Mouse (Mus musculus): Measurements from ENCODE around the gene Vav3. TPM values are rescaled to one million over a fixed set of nuclear protein-coding genes. Genes with fewer than 3 reads are reported as not detected.

The Vav3 gene
- total and polyA plus RNA-seq, 3 experiments, result 0.08 TPM; not detected in 2

DNA sequence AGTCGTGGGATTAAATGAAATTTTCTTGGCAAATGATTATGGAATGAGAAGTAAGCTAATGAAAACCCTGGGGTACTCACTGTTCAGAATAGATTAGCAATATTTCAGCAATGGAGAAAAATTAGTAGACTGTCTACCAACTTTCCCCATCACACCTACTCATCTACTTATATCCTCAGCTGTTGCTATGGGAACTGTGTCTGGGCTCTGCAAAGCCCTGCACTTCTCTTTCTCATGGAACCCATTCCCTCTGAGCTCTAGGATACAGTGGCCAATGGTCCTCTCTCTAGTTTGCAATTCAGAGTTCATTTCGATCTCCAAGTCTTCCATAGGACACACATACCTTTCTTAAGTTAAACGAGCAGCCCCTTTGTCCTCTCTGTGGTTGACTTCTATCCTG lies 352.2 kb downstream of the Vav3 start:
- Histone ChIP-seq H3K4me2 (ENCODE audit: insufficient read depth, low read depth, poor library complexity, severe bottlenecking) (no peak overlapping the region), H3K4me1 (ENCODE audit: control insufficient read depth in 1 of 2, insufficient read depth in 2 of 2) (no peaks in the 10 kb centered on the region), H3K27ac (ENCODE audit: insufficient read depth, low read depth) (no peak overlapping the region), H3K36me3 (replicated peaks in 1 of 2; ENCODE audit: control insufficient read depth in 1 of 2, insufficient read depth in 1 of 2, low read length in 1 of 2) (no peaks in the 10 kb centered on the region), H3K4me3 (replicated peaks in 1 of 3; ENCODE audit: low read depth in 2 of 3, low read length in 2 of 3, poor library complexity in 1 of 3) (no peak overlapping the region), H3K9me3 (replicated peaks; ENCODE audit: low read length) (peaks cover 48% of the 10 kb centered on the region), H3K79me2 (replicated peaks; ENCODE audit: control insufficient read depth, extremely low read depth, insufficient read depth, poor library complexity, severe bottlenecking) (no peaks in the 10 kb centered on the region), H3K9ac (ENCODE audit: insufficient read depth, low read depth) (no peak overlapping the region), H3K27me3 (replicated peaks) (no peaks in the 10 kb centered on the region)
- dilution Hi-C loops (cut with MboI; ENCODE audit: extremely low pct_ligation_motif_present, extremely low pct_unique_long_range_greater_than_20kb, low sequenced_read_pairs) (no loop called here), in situ Hi-C loops (cut with MboI; ENCODE audit: low pct_ligation_motif_present, low pct_unique_long_range_greater_than_20kb, low sequenced_read_pairs) (no loop called here)
- DNase-seq (ENCODE audit: extremely low read depth), result no peak
- no peak for TF ChIP-seq E2F4 (IDR thresholded peaks at IDR 0.05; ENCODE audit: insufficient replicate concordance, low read depth, low read length)
- TF ChIP-seq USF1 (IDR thresholded peaks at IDR 0.05; ENCODE audit: low read depth, low read length), result no peak
- no peak for TF ChIP-seq EP300 (IDR thresholded peaks at IDR 0.05; ENCODE audit: low read length)
- no peak for TF ChIP-seq BHLHE40 (IDR thresholded peaks at IDR 0.05; ENCODE audit: low read depth, low read length)
- TF ChIP-seq PAX5 (IDR thresholded peaks at IDR 0.05; ENCODE audit: low read length), result no peak
- no peak for TF ChIP-seq TCF12 (IDR thresholded peaks at IDR 0.05; ENCODE audit: low read depth, low read length)
- TF ChIP-seq KAT2A (IDR thresholded peaks at IDR 0.05; ENCODE audit: insufficient replicate concordance, low read length), result no peak
- TF ChIP-seq UBTF (IDR thresholded peaks at IDR 0.05; ENCODE audit: low read depth, low read length), result no peak
- no peak for TF ChIP-seq NELFE (IDR thresholded peaks at IDR 0.05; ENCODE audit: low read depth, low read length)
- TF ChIP-seq USF2 (conservative IDR thresholded peaks at IDR 0.05; ENCODE audit: low read depth, low read length), result no peak
- TF ChIP-seq ELF1 (IDR thresholded peaks at IDR 0.05; ENCODE audit: low read depth, low read length), result no peak
- no peak for TF ChIP-seq MYC (IDR thresholded peaks at IDR 0.05; ENCODE audit: low read depth, low read length)
- TF ChIP-seq GABPA (IDR thresholded peaks at IDR 0.05; ENCODE audit: insufficient replicate concordance, low read depth, low read length), result no peak
- no peak for TF ChIP-seq MAX (IDR thresholded peaks at IDR 0.05; ENCODE audit: low read length)

DNA sequence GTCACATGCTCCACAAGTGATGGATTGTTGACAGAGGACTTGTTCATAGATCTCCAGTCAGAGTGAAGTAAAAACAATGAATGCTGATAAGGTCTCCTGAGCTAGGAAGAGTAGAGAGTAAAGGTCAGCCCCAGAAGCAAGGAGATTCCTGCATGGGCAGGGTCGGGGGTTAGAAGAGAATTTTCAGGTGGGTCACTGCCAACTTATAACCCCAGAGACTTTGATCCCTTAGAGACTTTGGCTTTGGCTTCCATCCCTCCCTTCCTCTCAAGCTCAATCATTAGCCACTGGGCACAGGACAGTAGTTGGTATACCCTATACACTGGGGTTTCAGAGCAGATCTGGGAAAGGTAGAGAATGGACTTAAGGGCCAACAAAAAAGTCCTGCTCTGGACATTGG lies 360.8 kb downstream of the Vav3 start:
- no peak for DNase-seq (ENCODE audit: extremely low read depth)
- dilution Hi-C loops (cut with MboI; ENCODE audit: extremely low pct_ligation_motif_present, extremely low pct_unique_long_range_greater_than_20kb, low sequenced_read_pairs), result no loop called here
- H3K79me2 ChIP-seq (replicated peaks; ENCODE audit: control insufficient read depth, extremely low read depth, insufficient read depth, poor library complexity, severe bottlenecking), result no peaks in the 10 kb centered on the region

More for the DNA sequence above, 360.8 kb downstream of the Vav3 start:
- in situ Hi-C loops (cut with MboI; ENCODE audit: low pct_ligation_motif_present, low pct_unique_long_range_greater_than_20kb, low sequenced_read_pairs), result no loop called here
- Histone ChIP-seq H3K36me3 (replicated peaks in 1 of 2; ENCODE audit: control insufficient read depth in 1 of 2, insufficient read depth in 1 of 2, low read length in 1 of 2) (no peaks in the 10 kb centered on the region), H3K9me3 (replicated peaks; ENCODE audit: low read length) (peaks cover 35% of the 10 kb centered on the region), H3K9ac (ENCODE audit: insufficient read depth, low read depth) (no peak overlapping the region), H3K27ac (ENCODE audit: insufficient read depth, low read depth) (no peak overlapping the region), H3K27me3 (replicated peaks) (no peaks in the 10 kb centered on the region), H3K4me3 (replicated peaks in 1 of 3; ENCODE audit: low read depth in 2 of 3, low read length in 2 of 3, poor library complexity in 1 of 3) (no peak overlapping the region), H3K4me2 (ENCODE audit: insufficient read depth, low read depth, poor library complexity, severe bottlenecking) (no peak overlapping the region), H3K4me1 (ENCODE audit: control insufficient read depth in 1 of 2, insufficient read depth in 2 of 2) (no peaks in the 10 kb centered on the region)
- no peak for TF ChIP-seq MYC (IDR thresholded peaks at IDR 0.05; ENCODE audit: low read depth, low read length)
- no peak for TF ChIP-seq POLR2A (IDR thresholded peaks at IDR 0.05; ENCODE audit: low read depth, low read length)
- TF ChIP-seq RCOR1 (conservative IDR thresholded peaks at IDR 0.05; ENCODE audit: low read depth, low read length), result no peak
- TF ChIP-seq MAX (IDR thresholded peaks at IDR 0.05; ENCODE audit: low read length), result no peak
- no peak for TF ChIP-seq KAT2A (IDR thresholded peaks at IDR 0.05; ENCODE audit: insufficient replicate concordance, low read length)
- TF ChIP-seq CHD1 (IDR thresholded peaks at IDR 0.05; ENCODE audit: low read depth, low read length), result no peak
- no peak for TF ChIP-seq ETS1 (conservative IDR thresholded peaks at IDR 0.05; ENCODE audit: low read depth, low read length)
- no peak for TF ChIP-seq ELF1 (IDR thresholded peaks at IDR 0.05; ENCODE audit: low read depth, low read length)
- no peak for TF ChIP-seq POLR2AphosphoS2 (IDR thresholded peaks at IDR 0.05; ENCODE audit: low read depth, low read length)
- TF ChIP-seq CTCF (conservative IDR thresholded peaks at IDR 0.05 in 1 of 2, IDR thresholded peaks at IDR 0.05 in 1 of 2; ENCODE audit: low read depth in 2 of 2, low read length in 2 of 2), result no peak
- no peak for TF ChIP-seq NRF1 (IDR thresholded peaks at IDR 0.05; ENCODE audit: low read depth, low read length)
- no peak for TF ChIP-seq ZC3H11A (IDR thresholded peaks at IDR 0.05; ENCODE audit: low read depth, low read length)
- no peak for TF ChIP-seq USF1 (IDR thresholded peaks at IDR 0.05; ENCODE audit: low read depth, low read length)
- TF ChIP-seq BHLHE40 (IDR thresholded peaks at IDR 0.05; ENCODE audit: low read depth, low read length), result no peak
